Mouse (Mus musculus) embryonic fibroblast, embryonic 13.5 days (primary cell): Measurements from ENCODE around the gene Olfr836.

Experiments used
- CTCF ChIP-seq: IDR thresholded peaks from 2 replicates; pipeline ENCODE4 v1.5.1; 2011; ENCODE audit warnings: mild to moderate bottlenecking, control low read depth, low read length, moderate library complexity, borderline replicate concordance; ENCODE audit not compliant: insufficient read depth
- POLR2A ChIP-seq: IDR thresholded peaks from 2 replicates; pipeline ENCODE4 v1.6.1; 2011; ENCODE audit warnings: low read depth, mild to moderate bottlenecking, control low read depth, low read length, moderate library complexity

GRCm38 (mm10) chr9:19084986-19085385 lies 35.2 kb upstream of the Olfr836 start:
- no peak for TF ChIP-seq POLR2A
- TF ChIP-seq CTCF = no peak
